Mouse (Mus musculus) small intestine, adult 2 months (tissue): ENCODE data around the gene Chek1. TPM values are rescaled to one million over a fixed set of nuclear protein-coding genes. Genes with fewer than 3 reads are reported as not detected.

ENCODE experiments used
- H3K27ac ChIP-seq: fragments of 200-500 bp; 2 replicates; pipeline ENCODE4 v1.5.1; 2012; ENCODE audit warnings: low read depth, low read length, control low read depth, inconsistent platforms; ENCODE audit not compliant: insufficient read depth
- H3K27me3 ChIP-seq: fragments of 200-500 bp; 2 replicates; pipeline ENCODE4 v1.6.1; 2012; ENCODE audit warnings: mild to moderate bottlenecking, moderate library complexity, low read length, inconsistent platforms; ENCODE audit not compliant: control insufficient read depth, insufficient read depth
- H3K36me3 ChIP-seq: fragments of 200-500 bp; 2 replicates; pipeline ENCODE4 v1.6.1; 2012; ENCODE audit warnings: mild to moderate bottlenecking, low read length, control low read depth, inconsistent platforms; ENCODE audit not compliant: control insufficient read depth, insufficient read depth
- H3K4me1 ChIP-seq: fragments of 200-500 bp; 2 replicates; pipeline ENCODE4 v1.6.1; 2012; ENCODE audit warnings: low read length, inconsistent platforms, mixed read lengths; ENCODE audit not compliant: control insufficient read depth, insufficient read depth, insufficient read length
- H3K4me3 ChIP-seq: fragments of 200-500 bp; 2 replicates; pipeline ENCODE4 v1.5.1; 2012; ENCODE audit warnings: low read depth, mild to moderate bottlenecking, control low read depth, inconsistent platforms, low read length, moderate library complexity
- CTCF ChIP-seq: fragments of 200-500 bp; IDR thresholded peaks from 2 replicates; pipeline ENCODE4 v1.5.1; 2012; ENCODE audit warnings: low read depth, mild to moderate bottlenecking, control low read depth, inconsistent platforms, low read length, moderate library complexity, mixed read lengths; ENCODE audit not compliant: insufficient replicate concordance, insufficient read length; ENCODE audit errors: extremely low read depth
- POLR2A ChIP-seq: fragments of 200-500 bp; IDR thresholded peaks from 2 replicates; pipeline ENCODE4 v1.6.1; 2012; ENCODE audit warnings: low read depth, mild to moderate bottlenecking, control low read depth, inconsistent platforms, low read length, moderate library complexity
- WGBS: fragments of 180-500 bp; shearing (Covaris S2); methylation state at CpG from one replicate; pipeline ENCODE4 v1.1.7; 2018; 5-methylcytosine and 5-hydroxymethylcytosine counted together
- polyA plus RNA-seq: library from polyadenylated mRNA; depleted of rRNA; stranded (reverse); fragments of >200 nt; gene quantifications from 2 replicates; pipeline ENCODE4 v1.2.3, GENCODE M21; 2012; rRNA removed

Gene Chek1
- polyA plus RNA-seq, 1 experiment, result 0.42 TPM

GRCm38 (mm10) chr9:36726131-36727033 is 483 bp downstream of the Chek1 start:
- Histone ChIP-seq H3K4me1 (peaks cover 5% of the 10 kb centered on the region; the same call in 1 of the 2 replicates), H3K27me3 (no peaks in the 10 kb centered on the region), H3K4me3 (peak overlapping the region; percentile 87), H3K36me3 (peaks cover 7% of the 10 kb centered on the region), H3K27ac (peak overlapping the region; percentile 57)
- TF ChIP-seq CTCF (no peak), POLR2A (peak; percentile 65)
- under 1% methylated on average over 52 of the region's 53 CpGs for WGBS

- Histone ChIP-seq H3K27me3 (no peaks in the 10 kb centered on the region), H3K36me3 (0 out of 2 replicates have a peak, but pooled peaks cover 4% of the 10 kb centered on the region), H3K27ac (no peak overlapping the region), H3K4me3 (no peak overlapping the region), H3K4me1 (no peaks in the 10 kb centered on the region)
- 80% methylated on average over 3 of the region's 3 CpGs for WGBS
- TF ChIP-seq POLR2A, result no peak
These were observed 10.2 kb downstream of the Chek1 start for GRCm38 (mm10) chr9:36716624-36717023.

DNA sequence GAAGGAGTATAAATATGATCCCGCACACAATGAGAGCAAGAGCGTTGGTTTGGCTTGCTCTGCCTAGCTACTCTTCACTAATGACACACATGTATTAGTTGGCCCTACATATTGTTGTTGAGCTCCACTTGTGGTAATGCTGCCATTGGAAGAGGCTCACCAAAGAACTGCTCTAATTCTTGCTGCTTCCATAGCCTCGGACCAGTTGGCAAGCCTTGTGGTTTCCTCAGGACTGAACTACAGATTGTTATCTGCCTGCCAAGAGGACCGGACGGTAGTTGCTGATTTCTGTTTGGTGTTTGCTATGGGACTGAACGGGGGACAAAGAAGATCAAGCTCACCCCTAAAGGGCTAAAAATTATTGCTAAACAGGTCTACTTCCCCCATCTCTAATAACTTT is 19.6 kb downstream of the Chek1 start:
- Histone ChIP-seq H3K36me3 (peaks cover 5% of the 10 kb centered on the region; the same call in 1 of the 2 replicates), H3K4me3 (no peak overlapping the region), H3K27me3 (no peaks in the 10 kb centered on the region), H3K27ac (no peak overlapping the region), H3K4me1 (no peaks in the 10 kb centered on the region)
- 88% methylated on average over 6 of the region's 6 CpGs for WGBS
- TF ChIP-seq POLR2A, result no peak
- no peak for TF ChIP-seq CTCF

DNA sequence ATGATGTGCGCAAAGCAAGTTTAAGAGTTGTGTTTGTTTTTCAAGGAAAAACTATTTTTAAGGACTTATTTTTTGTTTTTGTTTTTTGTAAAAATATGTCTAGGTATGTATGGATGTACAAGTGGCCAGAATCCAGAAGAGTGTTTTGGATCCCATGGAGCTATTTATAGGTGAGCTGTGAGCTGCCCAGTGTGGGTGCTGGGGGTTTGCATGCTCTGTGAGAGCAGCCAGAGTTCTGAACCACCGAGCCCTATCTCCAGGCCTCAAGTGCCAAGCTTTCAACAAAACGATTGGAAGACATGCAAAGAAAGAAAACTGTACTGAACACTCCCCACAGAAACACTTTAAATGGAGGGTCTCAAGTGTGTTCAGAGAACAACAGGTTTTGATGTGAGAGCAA is 20.9 kb downstream of the Chek1 start:
- H3K36me3 ChIP-seq, result peaks cover 3% of the 10 kb centered on the region; the same call in 1 of the 2 replicates
- TF ChIP-seq CTCF, result no peak
- no peak for TF ChIP-seq POLR2A
- 85% methylated on average over 3 of the region's 3 CpGs for WGBS

GRCm38 (mm10) chr9:36694276-36694675 is 32.6 kb downstream of the Chek1 start:
- Histone ChIP-seq H3K36me3 (no peaks in the 10 kb centered on the region), H3K4me3 (no peak overlapping the region), H3K27me3 (no peaks in the 10 kb centered on the region), H3K27ac (no peak overlapping the region), H3K4me1 (no peaks in the 10 kb centered on the region)
- WGBS, result 92% methylated on average over 10 of the region's 10 CpGs
- no peak for TF ChIP-seq CTCF

More for the DNA sequence above, 20.9 kb downstream of the Chek1 start:
- Histone ChIP-seq H3K27ac (no peak overlapping the region), H3K27me3 (no peaks in the 10 kb centered on the region), H3K4me3 (no peak overlapping the region), H3K4me1 (no peaks in the 10 kb centered on the region)

DNA sequence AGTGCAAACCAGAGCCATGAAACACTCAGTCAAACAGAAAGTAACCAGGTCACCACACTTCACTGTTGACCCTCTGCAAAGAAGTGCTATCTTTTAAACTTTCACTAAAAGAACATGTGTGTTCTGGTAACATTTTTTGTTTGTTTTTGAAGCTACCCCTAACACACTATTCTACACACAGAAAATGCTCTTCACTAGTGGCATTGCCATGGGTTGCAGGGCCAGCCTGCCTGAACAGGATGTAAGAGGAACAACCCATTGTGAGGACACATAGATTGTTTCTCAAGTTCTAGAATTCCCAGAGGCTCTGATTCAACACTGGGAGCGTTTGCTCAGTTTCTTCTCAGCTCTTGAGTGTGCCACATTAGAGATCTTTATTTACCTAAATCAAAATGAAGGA is 33.9 kb downstream of the Chek1 start, which contains the start of gene Acrv1:
Gene Acrv1, plus strand, starts transcription at position 301 of the 400 bp plus-strand sequence.
- WGBS, result 49% methylated on average over 1 of the region's 1 CpGs
- Histone ChIP-seq H3K27me3 (no peaks in the 10 kb centered on the region), H3K27ac (no peak within 1 kb of the TSS), H3K36me3 (no peaks in the 10 kb centered on the region), H3K4me1 (no peaks in the 10 kb centered on the region), H3K4me3 (no peak within 1 kb of the TSS)
- TF ChIP-seq CTCF (no peak), POLR2A (no peak)

- Histone ChIP-seq H3K27ac (no peak overlapping the region), H3K36me3 (no peaks in the 10 kb centered on the region), H3K27me3 (no peaks in the 10 kb centered on the region; the same call in 1 of the 2 replicates), H3K4me3 (no peak overlapping the region), H3K4me1 (no peaks in the 10 kb centered on the region)
- no peak for TF ChIP-seq POLR2A
- no peak for TF ChIP-seq CTCF
These were observed 39.5 kb downstream of the Chek1 start for GRCm38 (mm10) chr9:36687329-36687728.

GRCm38 (mm10) chr9:36681424-36681823 is 45.4 kb downstream of the Chek1 start:
- 30% methylated on average over 2 of the region's 2 CpGs for WGBS
- no peak for TF ChIP-seq POLR2A
- no peak for TF ChIP-seq CTCF
- Histone ChIP-seq H3K36me3 (no peaks in the 10 kb centered on the region), H3K4me1 (no peaks in the 10 kb centered on the region), H3K27me3 (no peaks in the 10 kb centered on the region; the same call in 1 of the 2 replicates), H3K4me3 (no peak overlapping the region), H3K27ac (no peak overlapping the region)

Other genes starting within 250 kb of the Chek1 start
- not detected in 2 replicates for gene Gm5615, start 185.1 kb downstream of the Chek1 start, polyA plus RNA-seq
- gene Gm17689, start 144.4 kb downstream of the Chek1 start, polyA plus RNA-seq, result not detected in 2 replicates
- not detected in 2 replicates for gene A630095E13Rik, start 83.7 kb downstream of the Chek1 start, polyA plus RNA-seq
- gene Acrv1, start 33.8 kb downstream of the Chek1 start, polyA plus RNA-seq, result not detected in 2 replicates
- 37.7 and 73.2 TPM in 2 replicates for gene Stt3a, start 40.6 kb upstream of the Chek1 start, polyA plus RNA-seq
- gene Ei24, start 70.3 kb upstream of the Chek1 start, polyA plus RNA-seq, result 19.0 and 50.7 TPM in 2 replicates
- gene Fez1, start 94.8 kb upstream of the Chek1 start, polyA plus RNA-seq, result 0.20 and 0.30 TPM in 2 replicates